Mouse (Mus musculus) embryonic facial prominence, embryonic 13.5 days (tissue): ENCODE data around the gene Ccr7. TPM values are rescaled to one million over a fixed set of nuclear protein-coding genes. Genes with fewer than 3 reads are reported as not detected.
A peak's percentile ranks its signal among the peaks of the same experiment; 100 is the strongest.

ENCODE experiments used
- ATAC-seq: fragments of 200-750 bp; cut with Nextera tagmentation; 2 replicates; pipeline ENCODE4 v1.8.0; 2017; ENCODE audit warnings: low read depth; ENCODE audit not compliant: insufficient number of reproducible peaks, insufficient read depth, low FRiP score, low TSS enrichment
- H3K27ac ChIP-seq: fragments of 300-500 bp; sonication (generic); 2 replicates; pipeline ENCODE4 v1.5.1; 2015; ENCODE audit warnings: moderate library complexity, mild to moderate bottlenecking, inconsistent platforms
- H3K27me3 ChIP-seq: fragments of 300-500 bp; sonication (generic); 2 replicates; pipeline ENCODE4 v1.6.1; 2015; ENCODE audit warnings: mild to moderate bottlenecking, inconsistent platforms
- H3K36me3 ChIP-seq: fragments of 300-500 bp; sonication (generic); 2 replicates; pipeline ENCODE4 v1.6.1; 2015; ENCODE audit warnings: mild to moderate bottlenecking, inconsistent platforms
- H3K4me1 ChIP-seq: fragments of 300-500 bp; sonication (generic); 2 replicates; pipeline ENCODE4 v1.6.1; 2015; ENCODE audit warnings: inconsistent platforms
- H3K4me2 ChIP-seq: fragments of 300-500 bp; sonication (generic); 2 replicates; pipeline ENCODE4 v1.6.1; 2015; ENCODE audit warnings: moderate library complexity, mild to moderate bottlenecking, inconsistent platforms
- H3K4me3 ChIP-seq: fragments of 300-500 bp; sonication (generic); 2 replicates; pipeline ENCODE4 v1.5.1; 2015; ENCODE audit warnings: mild to moderate bottlenecking, inconsistent platforms
- H3K9ac ChIP-seq: fragments of 300-500 bp; sonication (generic); 2 replicates; pipeline ENCODE4 v1.6.1; 2015; ENCODE audit warnings: mild to moderate bottlenecking, inconsistent platforms
- H3K9me3 ChIP-seq: fragments of 300-500 bp; sonication (generic); 2 replicates; pipeline ENCODE4 v1.6.1; 2016; ENCODE audit warnings: inconsistent platforms
- WGBS: fragments of 180-500 bp; shearing (Covaris S2); methylation state at CpG from one replicate; pipeline ENCODE4 v1.1.7; 2015; ENCODE audit warnings: mixed read lengths; 5-methylcytosine and 5-hydroxymethylcytosine counted together
- polyA plus RNA-seq: library from polyadenylated mRNA; unstranded; fragments of >200 nt; fragmentation: Nextera tagmentation; extraction: Ambion mirVana; gene quantifications from 2 replicates; pipeline ENCODE4 v1.2.1, GENCODE M21; 2015

The Ccr7 gene
- polyA plus RNA-seq, 1 experiment from 2014 or later = 0.30 TPM

DNA sequence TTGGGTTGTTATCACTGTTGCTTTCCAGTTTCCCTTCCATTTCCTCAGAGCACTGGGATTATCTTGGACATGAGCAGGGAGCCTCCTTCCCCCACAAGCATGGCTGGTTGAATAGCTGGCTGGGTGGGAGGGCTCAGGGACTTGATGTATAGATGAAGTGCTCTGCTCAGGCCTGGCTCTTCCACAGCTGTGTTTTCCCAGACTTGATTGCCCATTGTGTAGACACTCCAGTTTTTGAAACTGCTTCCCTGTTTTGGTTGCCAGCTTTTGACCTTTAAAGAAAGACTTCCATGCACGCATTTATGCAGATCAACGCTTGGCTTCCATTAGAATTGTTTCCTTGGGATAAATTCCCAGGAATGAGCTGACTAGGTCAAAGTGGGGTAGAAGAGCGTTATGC lies 32.2 kb downstream of the Ccr7 start:
- Histone ChIP-seq H3K27ac (no peak overlapping the region; the same call in 1 of the 2 replicates), H3K9ac (no peak overlapping the region), H3K27me3 (no peaks in the 10 kb centered on the region), H3K36me3 (no peaks in the 10 kb centered on the region), H3K4me2 (no peak overlapping the region), H3K9me3 (no peaks in the 10 kb centered on the region), H3K4me1 (peaks cover 84% of the 10 kb centered on the region), H3K4me3 (no peak overlapping the region)
- 75% methylated on average over 3 of the region's 3 CpGs for WGBS
- no peak for ATAC-seq

DNA sequence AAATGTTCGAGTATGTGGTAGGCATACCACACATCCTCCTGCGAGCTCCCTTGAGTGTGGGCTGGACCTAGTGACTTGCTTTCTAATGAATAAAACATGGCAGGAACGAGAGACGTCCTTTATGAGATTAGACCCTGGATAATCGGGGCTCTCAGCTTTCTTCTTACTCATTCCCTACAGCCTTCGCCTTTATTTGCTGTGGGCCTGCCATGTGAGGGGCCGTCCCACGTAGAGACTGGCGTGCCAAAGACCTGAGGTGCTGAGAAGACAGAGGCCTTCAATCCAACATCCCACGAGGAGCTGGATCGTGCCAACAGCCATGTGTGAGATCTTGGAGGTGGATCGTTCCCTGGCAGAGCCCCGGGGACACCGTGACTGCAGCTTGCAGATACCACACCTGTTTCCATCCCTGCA lies 33.7 kb downstream of the Ccr7 start:
- WGBS = 26% methylated on average over 14 of the region's 14 CpGs
- Histone ChIP-seq H3K27me3 (no peaks in the 10 kb centered on the region), H3K36me3 (no peaks in the 10 kb centered on the region), H3K4me2 (peak overlapping the region; percentile 29), H3K9me3 (no peaks in the 10 kb centered on the region), H3K9ac (0 out of 2 replicates have a peak overlapping the region, but pooled peaks have one; percentile 53), H3K4me3 (no peak overlapping the region), H3K27ac (peak overlapping the region; percentile 97), H3K4me1 (peaks cover 77% of the 10 kb centered on the region)
- peak; percentile 54 for ATAC-seq

GRCm38 (mm10) chr11:99120524-99121217 lies 34.2 kb downstream of the Ccr7 start:
- Histone ChIP-seq H3K27me3 (no peaks in the 10 kb centered on the region), H3K27ac (peak overlapping the region; percentile 97), H3K4me3 (no peak overlapping the region), H3K4me2 (peak overlapping the region; percentile 29), H3K36me3 (no peaks in the 10 kb centered on the region), H3K9me3 (no peaks in the 10 kb centered on the region), H3K4me1 (peaks cover 75% of the 10 kb centered on the region), H3K9ac (peak overlapping the region; percentile 53; the same call in 1 of the 2 replicates)
- WGBS = 12% methylated on average over 20 of the region's 20 CpGs
- ATAC-seq = no peak; the same call in 1 of the 2 replicates

GRCm38 (mm10) chr11:99118963-99119362 lies 35.9 kb downstream of the Ccr7 start:
- no peak for ATAC-seq
- no peaks in the 10 kb centered on the region for H3K9me3 ChIP-seq
- peak overlapping the region; percentile 32; the same call in 1 of the 2 replicates for H3K9ac ChIP-seq
- H3K4me3 ChIP-seq = no peak overlapping the region
- no peaks in the 10 kb centered on the region for H3K27me3 ChIP-seq
- peak overlapping the region; percentile 58 for H3K27ac ChIP-seq
- H3K4me2 ChIP-seq = no peak overlapping the region
- peaks cover 58% of the 10 kb centered on the region for H3K4me1 ChIP-seq
- 69% methylated on average over 7 of the region's 7 CpGs for WGBS
- no peaks in the 10 kb centered on the region for H3K36me3 ChIP-seq

DNA sequence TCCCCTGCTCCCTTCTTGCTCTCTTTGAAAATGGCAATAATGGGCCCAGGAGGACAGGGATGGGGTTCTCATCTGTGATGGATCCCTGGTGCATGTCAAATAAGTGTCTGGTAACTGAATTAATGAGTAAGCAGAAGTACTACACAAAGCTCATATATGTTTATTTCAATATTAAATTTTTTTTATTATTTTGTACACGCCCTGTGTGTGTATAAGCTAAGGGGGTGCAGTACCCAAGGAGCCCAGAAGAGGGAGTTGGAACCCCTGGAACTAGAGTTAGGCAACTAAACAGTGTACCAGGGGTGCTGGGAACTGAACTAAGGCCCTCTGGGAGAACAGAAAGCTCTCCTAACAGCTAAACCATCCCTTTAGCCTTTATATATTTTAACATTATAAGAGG lies 36.5 kb downstream of the Ccr7 start:
- Histone ChIP-seq H3K4me2 (no peak overlapping the region), H3K4me1 (peaks cover 58% of the 10 kb centered on the region), H3K9me3 (no peaks in the 10 kb centered on the region), H3K27me3 (no peaks in the 10 kb centered on the region), H3K27ac (peak overlapping the region; percentile 58), H3K4me3 (no peak overlapping the region), H3K36me3 (no peaks in the 10 kb centered on the region), H3K9ac (no peak overlapping the region)
- no peak for ATAC-seq
- 93% methylated on average over 1 of the region's 1 CpGs for WGBS

GRCm38 (mm10) chr11:99117907-99118306 lies 37.0 kb downstream of the Ccr7 start:
- no peaks in the 10 kb centered on the region for H3K36me3 ChIP-seq
- H3K4me3 ChIP-seq = no peak overlapping the region
- no peak overlapping the region for H3K4me2 ChIP-seq
- H3K9me3 ChIP-seq = no peaks in the 10 kb centered on the region
- no peak overlapping the region for H3K9ac ChIP-seq
- H3K27ac ChIP-seq = peak overlapping the region; percentile 58
- no peak for ATAC-seq
- H3K4me1 ChIP-seq = peaks cover 61% of the 10 kb centered on the region
- H3K27me3 ChIP-seq = no peaks in the 10 kb centered on the region
- 44% methylated on average over 7 of the region's 7 CpGs for WGBS

- no peak for ATAC-seq
- no peak overlapping the region for H3K9ac ChIP-seq
- H3K4me3 ChIP-seq = no peak overlapping the region
- H3K27ac ChIP-seq = no peak overlapping the region
- 69% methylated on average over 6 of the region's 6 CpGs for WGBS
- no peaks in the 10 kb centered on the region for H3K36me3 ChIP-seq
- H3K4me2 ChIP-seq = no peak overlapping the region
- no peaks in the 10 kb centered on the region for H3K9me3 ChIP-seq
- no peaks in the 10 kb centered on the region for H3K27me3 ChIP-seq
- peaks cover 57% of the 10 kb centered on the region for H3K4me1 ChIP-seq
Measured at GRCm38 (mm10) chr11:99115940-99116339, 38.9 kb downstream of the Ccr7 start.

- Histone ChIP-seq H3K4me2 (no peak overlapping the region), H3K9ac (0 out of 2 replicates have a peak overlapping the region, but pooled peaks have one; percentile 40), H3K27ac (peak overlapping the region; percentile 83), H3K27me3 (no peaks in the 10 kb centered on the region), H3K4me1 (peaks cover 30% of the 10 kb centered on the region), H3K9me3 (no peaks in the 10 kb centered on the region), H3K4me3 (no peak overlapping the region), H3K36me3 (no peaks in the 10 kb centered on the region)
- WGBS = 9% methylated on average over 3 of the region's 3 CpGs
- no peak for ATAC-seq
Measured at GRCm38 (mm10) chr11:99113111-99113510, 41.8 kb downstream of the Ccr7 start.

GRCm38 (mm10) chr11:99112700-99113099 lies 42.2 kb downstream of the Ccr7 start:
- no peak for ATAC-seq
- Histone ChIP-seq H3K36me3 (no peaks in the 10 kb centered on the region), H3K9me3 (no peaks in the 10 kb centered on the region), H3K4me2 (no peak overlapping the region), H3K27ac (peak overlapping the region; percentile 83), H3K27me3 (no peaks in the 10 kb centered on the region), H3K9ac (0 out of 2 replicates have a peak overlapping the region, but pooled peaks have one; percentile 40), H3K4me3 (no peak overlapping the region), H3K4me1 (peaks cover 26% of the 10 kb centered on the region)
- WGBS = 15% methylated on average over 5 of the region's 5 CpGs

- H3K27ac ChIP-seq = no peak overlapping the region
- H3K4me2 ChIP-seq = no peak overlapping the region
- no peaks in the 10 kb centered on the region for H3K9me3 ChIP-seq
- no peak overlapping the region for H3K9ac ChIP-seq
- no peak for ATAC-seq
- peaks cover 26% of the 10 kb centered on the region for H3K4me1 ChIP-seq
- no peaks in the 10 kb centered on the region for H3K27me3 ChIP-seq
- H3K36me3 ChIP-seq = no peaks in the 10 kb centered on the region
- 90% methylated on average over 7 of the region's 7 CpGs for WGBS
- H3K4me3 ChIP-seq = no peak overlapping the region
Measured at GRCm38 (mm10) chr11:99111631-99112030, 43.2 kb downstream of the Ccr7 start.

DNA sequence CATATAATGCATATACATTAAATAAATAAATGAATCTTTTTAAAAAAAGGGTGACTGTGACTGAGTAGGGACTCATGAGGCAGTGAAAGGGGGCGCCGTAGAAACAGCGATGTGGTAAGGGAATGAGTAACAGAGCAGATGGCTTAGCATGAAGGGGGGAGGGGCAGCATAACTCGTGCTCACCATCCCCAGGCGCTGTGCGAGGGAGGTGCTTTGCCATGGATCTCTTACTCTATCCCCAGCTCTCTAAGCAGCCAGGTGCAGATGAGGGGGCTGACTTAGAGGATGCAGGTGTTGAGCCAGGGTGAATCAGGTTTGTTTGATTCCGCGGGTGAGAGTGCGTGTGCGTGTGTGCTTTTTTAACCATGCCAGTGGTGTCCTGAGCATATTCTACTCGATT lies 43.7 kb downstream of the Ccr7 start:
- ATAC-seq = no peak
- Histone ChIP-seq H3K9ac (no peak overlapping the region), H3K27me3 (no peaks in the 10 kb centered on the region), H3K36me3 (no peaks in the 10 kb centered on the region), H3K4me2 (no peak overlapping the region), H3K27ac (no peak overlapping the region), H3K4me1 (peaks cover 28% of the 10 kb centered on the region), H3K9me3 (no peaks in the 10 kb centered on the region), H3K4me3 (no peak overlapping the region)
- WGBS = 62% methylated on average over 11 of the region's 11 CpGs

- H3K4me1 ChIP-seq = peaks cover 29% of the 10 kb centered on the region
- ATAC-seq = no peak
- H3K27me3 ChIP-seq = no peaks in the 10 kb centered on the region
- no peak overlapping the region; the same call in 1 of the 2 replicates for H3K27ac ChIP-seq
- H3K36me3 ChIP-seq = no peaks in the 10 kb centered on the region
- WGBS = 66% methylated on average over 15 of the region's 15 CpGs
- no peaks in the 10 kb centered on the region for H3K9me3 ChIP-seq
- no peak overlapping the region for H3K4me2 ChIP-seq
- no peak overlapping the region for H3K4me3 ChIP-seq
- no peak overlapping the region for H3K9ac ChIP-seq
Measured at GRCm38 (mm10) chr11:99110370-99111110, 44.3 kb downstream of the Ccr7 start.
